Mouse (Mus musculus): Measurements from ENCODE around the gene Gm11172. TPM values are rescaled to one million over a fixed set of nuclear protein-coding genes. Genes with fewer than 3 reads are reported as not detected.
A peak's percentile ranks its signal among the peaks of the same experiment; 100 is the strongest.
"Not testable (repeated sequence)": the region's sequence is repeated elsewhere in the genome, so short reads cannot be mapped to it uniquely, and the experiment has no call there.

Gm11172 gene
- polyA plus RNA-seq, 1 experiment from 2014 or later, result not detected

- Histone ChIP-seq H3K27ac (ENCODE audit: low read depth) (no peak overlapping the region), H3K36me3 (ENCODE audit: control insufficient read depth, insufficient read depth, low read length) (no peaks in the 10 kb centered on the region), H3K9ac (ENCODE audit: low read length) (no peak overlapping the region), H3K4me2 (ENCODE audit: low read length) (peak overlapping the region; percentile 41), H3K9me3 (ENCODE audit: control insufficient read depth, low read length) (no peaks in the 10 kb centered on the region), H3K27me3 (replicated peaks; ENCODE audit: control insufficient read depth, insufficient read depth, low read length) (no peaks in the 10 kb centered on the region), H3K4me1 (replicated peaks; ENCODE audit: control insufficient read depth, insufficient read depth, low read length) (peaks cover 15% of the 10 kb centered on the region), H3K4me3 (ENCODE audit: low read depth, low read length) (no peak overlapping the region)
- WGBS, result 53% methylated on average over 6 of the region's 6 CpGs
- ATAC-seq (replicated peaks; ENCODE audit: low FRiP score, low TSS enrichment, low read depth) (no peak), DNase-seq (ENCODE audit: low spot score) (no peak)
Observed at GRCm38 (mm10) chr16:10844319-10844670, 31.6 kb downstream of the Gm11172 start.

- 80% methylated on average over 6 of the region's 6 CpGs for WGBS
- Histone ChIP-seq H3K4me2 (ENCODE audit: low read length) (no peak overlapping the region), H3K4me3 (ENCODE audit: low read depth, low read length) (no peak overlapping the region), H3K9me3 (ENCODE audit: control insufficient read depth, low read length) (no peaks in the 10 kb centered on the region), H3K27me3 (replicated peaks; ENCODE audit: control insufficient read depth, insufficient read depth, low read length) (no peaks in the 10 kb centered on the region), H3K9ac (ENCODE audit: low read length) (no peak overlapping the region), H3K27ac (ENCODE audit: low read depth) (no peak overlapping the region), H3K4me1 (replicated peaks; ENCODE audit: control insufficient read depth, insufficient read depth, low read length) (peaks cover 19% of the 10 kb centered on the region), H3K36me3 (ENCODE audit: control insufficient read depth, insufficient read depth, low read length) (no peaks in the 10 kb centered on the region)
- 0 out of 2 replicates have a peak, but pooled peaks have one; percentile 9 for ATAC-seq (replicated peaks; ENCODE audit: low FRiP score, low TSS enrichment, low read depth)
- DNase-seq (ENCODE audit: low spot score), result no peak
Observed at GRCm38 (mm10) chr16:10845952-10846351, 33.2 kb downstream of the Gm11172 start.

GRCm38 (mm10) chr16:10846503-10846902, 33.8 kb downstream of the Gm11172 start:
- Histone ChIP-seq H3K36me3 (ENCODE audit: control insufficient read depth, insufficient read depth, low read length) (no peaks in the 10 kb centered on the region), H3K9me3 (ENCODE audit: control insufficient read depth, low read length) (no peaks in the 10 kb centered on the region), H3K9ac (ENCODE audit: low read length) (no peak overlapping the region), H3K4me2 (ENCODE audit: low read length) (no peak overlapping the region), H3K27me3 (replicated peaks; ENCODE audit: control insufficient read depth, insufficient read depth, low read length) (no peaks in the 10 kb centered on the region), H3K27ac (ENCODE audit: low read depth) (no peak overlapping the region), H3K4me1 (replicated peaks; ENCODE audit: control insufficient read depth, insufficient read depth, low read length) (peaks cover 19% of the 10 kb centered on the region), H3K4me3 (ENCODE audit: low read depth, low read length) (no peak overlapping the region)
- ATAC-seq (replicated peaks; ENCODE audit: low FRiP score, low TSS enrichment, low read depth) (peak; percentile 44; the same call in 1 of the 2 replicates), DNase-seq (ENCODE audit: low spot score) (peak; percentile 71)
- WGBS, result 56% methylated on average over 4 of the region's 4 CpGs

GRCm38 (mm10) chr16:10849965-10850861, 37.5 kb downstream of the Gm11172 start:
- no peak overlapping the region for H3K9ac ChIP-seq (ENCODE audit: low read length)
- DNase-seq (ENCODE audit: low spot score) (no peak), ATAC-seq (replicated peaks; ENCODE audit: low FRiP score, low TSS enrichment, low read depth) (no peak)
- no peaks in the 10 kb centered on the region for H3K9me3 ChIP-seq (ENCODE audit: control insufficient read depth, low read length)
- no peaks in the 10 kb centered on the region for H3K36me3 ChIP-seq (ENCODE audit: control insufficient read depth, insufficient read depth, low read length)
- H3K27me3 ChIP-seq (replicated peaks; ENCODE audit: control insufficient read depth, insufficient read depth, low read length), result no peaks in the 10 kb centered on the region
- no peak overlapping the region for H3K4me3 ChIP-seq (ENCODE audit: low read depth, low read length)
- no peak overlapping the region for H3K27ac ChIP-seq (ENCODE audit: low read depth)
- peaks cover 10% of the 10 kb centered on the region; the same call in 1 of the 2 replicates for H3K4me1 ChIP-seq (replicated peaks; ENCODE audit: control insufficient read depth, insufficient read depth, low read length)
- no peak overlapping the region for H3K4me2 ChIP-seq (ENCODE audit: low read length)
- 54% methylated on average over 12 of the region's 12 CpGs for WGBS

- Histone ChIP-seq H3K4me1 (replicated peaks; ENCODE audit: control insufficient read depth, insufficient read depth, low read length) (peaks cover 10% of the 10 kb centered on the region; the same call in 1 of the 2 replicates), H3K36me3 (ENCODE audit: control insufficient read depth, insufficient read depth, low read length) (no peaks in the 10 kb centered on the region), H3K27ac (ENCODE audit: low read depth) (no peak overlapping the region), H3K4me3 (ENCODE audit: low read depth, low read length) (no peak overlapping the region), H3K9ac (ENCODE audit: low read length) (no peak overlapping the region), H3K27me3 (replicated peaks; ENCODE audit: control insufficient read depth, insufficient read depth, low read length) (no peaks in the 10 kb centered on the region), H3K9me3 (ENCODE audit: control insufficient read depth, low read length) (no peaks in the 10 kb centered on the region), H3K4me2 (ENCODE audit: low read length) (no peak overlapping the region)
- no peak for DNase-seq (ENCODE audit: low spot score)
- no peak for ATAC-seq (replicated peaks; ENCODE audit: low FRiP score, low TSS enrichment, low read depth)
- 78% methylated on average over 4 of the region's 4 CpGs for WGBS
Observed at GRCm38 (mm10) chr16:10850905-10851304, 38.2 kb downstream of the Gm11172 start.

- H3K27ac ChIP-seq (ENCODE audit: low read depth); DNase-seq (ENCODE audit: low spot score); H3K9me3 ChIP-seq (ENCODE audit: control insufficient read depth, low read length); H3K36me3 ChIP-seq (ENCODE audit: control insufficient read depth, insufficient read depth, low read length); H3K9ac ChIP-seq (ENCODE audit: low read length); H3K4me2 ChIP-seq (ENCODE audit: low read length); ATAC-seq (replicated peaks; ENCODE audit: low FRiP score, low TSS enrichment, low read depth); H3K4me3 ChIP-seq (ENCODE audit: low read depth, low read length); H3K4me1 ChIP-seq (replicated peaks; ENCODE audit: control insufficient read depth, insufficient read depth, low read length); H3K27me3 ChIP-seq (replicated peaks; ENCODE audit: control insufficient read depth, insufficient read depth, low read length): not testable (repeated sequence)
- 94% methylated on average over 10 of the region's 10 CpGs for WGBS
Observed at GRCm38 (mm10) chr16:10852216-10852615, 39.5 kb downstream of the Gm11172 start.

GRCm38 (mm10) chr16:10859726-10860245, 47.1 kb downstream of the Gm11172 start:
- H3K9ac ChIP-seq (ENCODE audit: low read length), result no peak overlapping the region
- no peak overlapping the region for H3K4me3 ChIP-seq (ENCODE audit: low read depth, low read length)
- H3K27me3 ChIP-seq (replicated peaks; ENCODE audit: control insufficient read depth, insufficient read depth, low read length), result no peaks in the 10 kb centered on the region
- WGBS, result 85% methylated on average over 7 of the region's 7 CpGs
- no peaks in the 10 kb centered on the region for H3K36me3 ChIP-seq (ENCODE audit: control insufficient read depth, insufficient read depth, low read length)
- ATAC-seq (replicated peaks; ENCODE audit: low FRiP score, low TSS enrichment, low read depth) (no peak), DNase-seq (ENCODE audit: low spot score) (no peak)
- no peak overlapping the region for H3K4me2 ChIP-seq (ENCODE audit: low read length)
- no peak overlapping the region for H3K27ac ChIP-seq (ENCODE audit: low read depth)
- no peaks in the 10 kb centered on the region; the same call in 1 of the 2 replicates for H3K4me1 ChIP-seq (replicated peaks; ENCODE audit: control insufficient read depth, insufficient read depth, low read length)
- no peaks in the 10 kb centered on the region for H3K9me3 ChIP-seq (ENCODE audit: control insufficient read depth, low read length)

GRCm38 (mm10) chr16:10861408-10861807, 48.7 kb downstream of the Gm11172 start:
- no peak for DNase-seq (ENCODE audit: low spot score)

More at GRCm38 (mm10) chr16:10861408-10861807, 48.7 kb downstream of the Gm11172 start:
- Histone ChIP-seq H3K4me3 (ENCODE audit: low read depth, low read length) (no peak overlapping the region), H3K27me3 (replicated peaks; ENCODE audit: control insufficient read depth, insufficient read depth, low read length) (no peaks in the 10 kb centered on the region), H3K4me1 (replicated peaks; ENCODE audit: control insufficient read depth, insufficient read depth, low read length) (no peaks in the 10 kb centered on the region; the same call in 1 of the 2 replicates), H3K9me3 (ENCODE audit: control insufficient read depth, low read length) (no peaks in the 10 kb centered on the region), H3K9ac (ENCODE audit: low read length) (no peak overlapping the region), H3K27ac (ENCODE audit: low read depth) (no peak overlapping the region), H3K36me3 (ENCODE audit: control insufficient read depth, insufficient read depth, low read length) (no peaks in the 10 kb centered on the region), H3K4me2 (ENCODE audit: low read length) (no peak overlapping the region)
- no peak for ATAC-seq (replicated peaks; ENCODE audit: low FRiP score, low TSS enrichment, low read depth)
- 71% methylated on average over 3 of the region's 3 CpGs for WGBS

Data from intestine, embryonic 14.5 days (tissue).